Mouse (Mus musculus) gastrocnemius, adult 2 months (tissue): ENCODE measurements around the gene Dscam. TPM values are rescaled to one million over a fixed set of nuclear protein-coding genes. Genes with fewer than 3 reads are reported as not detected.
A peak's percentile ranks its signal among the peaks of the same experiment; 100 is the strongest.

Experiments
- DNase-seq: peaks from one replicate; pipeline ENCODE4 v3.0.0; 2022
- H3K27ac ChIP-seq: fragments of 200-600 bp; 2 replicates; pipeline ENCODE4 v1.8.1; 2022; ENCODE audit warnings: mild to moderate bottlenecking
- H3K4me3 ChIP-seq: fragments of 200-600 bp; 2 replicates; pipeline ENCODE4 v1.8.1; 2022; ENCODE audit warnings: mild to moderate bottlenecking, moderate library complexity
- CTCF ChIP-seq: fragments of 200-600 bp; IDR thresholded peaks from 2 replicates; pipeline ENCODE4 v1.8.1; 2022; ENCODE audit warnings: antibody characterized with exemption, mild to moderate bottlenecking, moderate library complexity
- intact Hi-C: fragments of 180-260 bp; cut with DNase I; formaldehyde crosslinking; loops from one replicate; pipeline ENCODE4 v1.15.1; 2025
- total RNA-seq, 2 experiments: library from RNA; stranded (reverse); gene quantifications; 2 replicates each; pipeline ENCODE4 v1.2.3; 2021

Dscam gene
- total RNA-seq, 2 experiments from 2014 or later = not detected

DNA sequence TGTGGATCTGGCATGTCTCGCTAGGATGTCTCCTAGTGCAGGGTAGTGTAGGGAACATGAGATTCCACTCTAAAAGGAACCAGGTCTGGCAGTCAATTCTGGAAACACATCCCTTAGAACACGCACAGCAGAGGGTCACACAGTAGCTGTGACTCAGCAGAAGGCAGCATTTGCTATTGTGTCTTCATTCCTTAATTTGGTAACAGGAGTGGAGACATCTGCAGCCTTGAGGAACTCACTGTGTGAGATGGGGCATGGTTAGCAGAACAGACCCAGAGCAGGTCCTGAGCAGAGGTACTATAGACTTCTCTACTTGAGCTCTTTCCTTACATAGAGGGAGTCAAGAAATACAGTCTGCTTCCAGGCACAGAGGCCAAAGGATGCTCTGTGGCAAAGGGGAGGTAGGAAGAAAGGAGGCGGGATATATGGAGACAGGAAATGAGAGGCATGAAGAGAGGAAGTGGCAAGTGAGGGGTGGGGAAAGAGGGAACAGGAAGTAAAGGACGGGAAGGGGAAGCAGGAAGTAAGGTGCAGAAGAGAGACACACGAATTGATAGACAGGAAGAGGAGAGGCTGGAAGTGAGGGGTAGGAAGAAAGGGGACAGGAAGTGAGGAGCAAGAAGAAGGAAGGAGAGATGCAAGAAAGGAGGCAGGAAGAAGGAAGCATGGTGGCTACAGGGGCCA is 488.1 kb downstream of the Dscam start:
- H3K4me3 ChIP-seq = no peak overlapping the region
- no peak for TF ChIP-seq CTCF
- no peak for DNase-seq
- intact Hi-C loops = no loop called here
- no peak overlapping the region for H3K27ac ChIP-seq

DNA sequence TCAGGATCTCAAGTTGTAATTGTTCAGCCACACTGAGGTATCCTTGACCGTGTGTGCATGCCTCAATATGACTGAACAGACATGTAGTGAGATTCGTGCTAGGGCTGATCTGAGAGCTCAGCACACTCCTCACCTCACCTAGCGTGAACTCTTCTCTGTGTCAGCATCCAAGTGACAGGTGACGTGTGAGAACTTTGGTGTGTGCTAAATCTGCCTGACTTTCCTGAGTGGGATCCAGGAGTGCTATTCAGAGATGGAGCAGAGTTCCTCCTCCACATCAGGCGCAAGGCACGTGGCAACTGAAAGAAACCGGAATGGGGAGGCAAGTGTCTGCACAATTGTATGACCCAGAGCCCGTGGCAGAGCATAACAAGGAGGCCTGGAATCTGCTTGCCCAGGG is 490.6 kb downstream of the Dscam start:
- intact Hi-C loops = no loop called here
- DNase-seq = no peak
- TF ChIP-seq CTCF = no peak
- Histone ChIP-seq H3K27ac (no peak overlapping the region), H3K4me3 (no peak overlapping the region)

DNA sequence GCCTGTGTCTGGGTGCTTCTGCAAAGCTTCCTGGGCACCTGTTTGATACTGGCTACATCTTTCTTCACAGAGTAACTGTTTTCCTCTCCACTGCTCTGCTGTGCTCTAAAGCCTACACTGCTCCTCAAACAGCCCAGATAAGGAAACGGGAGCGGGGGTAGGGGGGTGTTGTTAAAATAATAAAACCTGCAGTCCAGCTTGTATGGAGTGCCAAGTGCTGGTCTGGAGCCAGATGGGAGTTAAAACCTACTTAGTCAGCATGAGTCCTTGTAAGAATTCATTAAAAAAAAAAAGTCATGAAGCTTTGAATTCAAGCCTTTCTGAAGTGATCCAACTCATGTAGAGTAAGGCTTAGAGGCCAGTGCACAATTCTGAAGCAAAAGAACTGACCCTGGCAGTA is 493.1 kb downstream of the Dscam start:
- DNase-seq = no peak
- intact Hi-C loops = no loop called here
- TF ChIP-seq CTCF = no peak
- no peak overlapping the region for H3K27ac ChIP-seq
- no peak overlapping the region for H3K4me3 ChIP-seq

DNA sequence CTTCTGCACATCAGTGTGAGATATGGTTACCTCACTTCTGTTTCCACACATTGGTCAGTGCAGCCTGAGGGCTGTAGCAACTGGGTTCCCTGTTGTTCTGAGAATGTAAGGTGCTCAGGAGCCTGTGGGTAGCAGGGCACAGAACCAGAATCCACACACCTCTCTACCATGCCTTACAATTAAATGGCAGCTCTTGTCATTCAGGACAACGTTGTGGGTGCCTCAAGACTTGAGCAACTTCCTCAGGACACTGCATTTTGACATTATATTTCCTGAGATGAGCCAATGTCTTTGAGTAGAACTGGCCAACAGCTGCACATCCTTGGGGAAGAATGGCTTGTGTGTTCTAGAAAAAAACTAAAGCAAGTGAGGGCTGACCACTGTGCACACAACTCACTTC is 493.9 kb downstream of the Dscam start:
- Histone ChIP-seq H3K4me3 (no peak overlapping the region), H3K27ac (no peak overlapping the region)
- TF ChIP-seq CTCF = no peak
- intact Hi-C loops = no loop called here
- no peak for DNase-seq

DNA sequence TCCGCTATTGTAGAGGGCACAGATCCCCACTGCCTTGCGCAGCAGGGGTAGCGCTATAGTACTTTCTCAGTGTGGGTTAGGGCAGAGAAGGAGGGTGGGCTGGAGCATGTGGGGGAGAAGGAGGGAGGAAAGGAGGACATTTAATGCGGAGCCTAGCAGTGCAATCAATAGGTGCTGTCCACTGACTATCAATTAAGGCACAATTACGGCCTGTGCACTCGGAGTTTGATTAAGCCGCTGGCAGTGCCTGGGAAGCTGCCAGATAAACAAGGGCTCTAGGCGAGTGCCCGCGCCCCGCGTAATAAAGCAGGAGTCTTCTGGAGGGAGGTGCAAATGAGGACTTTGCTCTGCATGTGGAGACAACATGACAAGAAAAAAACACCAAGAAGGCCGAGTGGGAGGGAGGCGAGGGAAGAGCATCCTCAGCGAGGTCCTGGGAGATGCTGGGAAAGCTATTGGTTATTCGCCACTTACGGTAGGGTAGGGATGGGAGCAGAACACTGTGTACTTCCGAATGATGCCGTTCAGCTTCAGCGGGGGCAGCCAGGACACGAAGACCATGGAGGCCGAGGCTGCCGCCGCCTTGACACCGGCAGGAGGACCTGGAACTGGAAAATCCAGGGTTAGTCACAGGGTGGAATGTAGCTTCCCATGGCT is 497.2 kb downstream of the Dscam start:
- no peak for DNase-seq
- intact Hi-C loops = loop anchor here (5.0 kb wide), 2 partner anchors 61 to 316 kb away; no protein-coding TSS in a partner anchor
- H3K27ac ChIP-seq = no peak overlapping the region
- TF ChIP-seq CTCF = no peak
- no peak overlapping the region for H3K4me3 ChIP-seq

DNA sequence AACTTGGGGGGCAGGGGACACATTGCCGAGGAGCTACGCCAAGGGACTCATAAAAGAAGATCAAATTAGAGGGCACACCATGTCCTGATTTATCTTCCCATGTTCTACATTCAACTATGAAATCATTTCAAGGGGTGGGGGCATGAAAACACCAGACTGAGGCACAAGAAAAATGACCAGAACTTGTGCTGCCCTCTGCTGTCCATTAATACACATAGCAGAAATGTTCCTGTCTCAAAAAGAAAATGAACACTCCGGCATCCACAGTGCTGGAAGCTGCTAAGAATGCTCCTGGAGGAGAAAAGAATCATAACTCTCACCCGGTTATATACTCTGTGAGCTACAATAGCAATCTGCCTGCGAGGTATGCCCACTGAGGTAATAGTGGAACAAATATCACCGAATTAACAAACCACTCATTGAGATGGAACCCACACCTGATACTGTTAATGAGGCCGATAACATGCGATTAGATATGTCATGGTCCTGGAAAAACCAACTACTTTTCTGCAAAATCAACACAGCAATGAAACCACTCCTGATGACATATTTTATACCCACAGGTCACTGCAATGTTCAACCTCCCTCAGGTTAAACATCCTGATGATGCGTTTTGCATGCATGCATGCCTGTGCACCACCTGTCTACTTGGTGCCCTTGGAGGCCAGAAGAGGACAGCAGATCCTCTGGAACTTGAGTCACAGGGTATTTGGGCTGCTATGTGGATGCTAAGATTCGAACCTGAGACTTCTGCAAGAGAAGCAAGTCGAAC is 498.8 kb downstream of the Dscam start:
- Histone ChIP-seq H3K27ac (no peak overlapping the region), H3K4me3 (no peak overlapping the region)
- peak; percentile 69 for TF ChIP-seq CTCF
- intact Hi-C loops = loop anchor here (1.0 to 5.0 kb wide), 3 partner anchors 59 to 314 kb away; partner anchors contain the start of gene Pcp4
- DNase-seq = no peak

DNA sequence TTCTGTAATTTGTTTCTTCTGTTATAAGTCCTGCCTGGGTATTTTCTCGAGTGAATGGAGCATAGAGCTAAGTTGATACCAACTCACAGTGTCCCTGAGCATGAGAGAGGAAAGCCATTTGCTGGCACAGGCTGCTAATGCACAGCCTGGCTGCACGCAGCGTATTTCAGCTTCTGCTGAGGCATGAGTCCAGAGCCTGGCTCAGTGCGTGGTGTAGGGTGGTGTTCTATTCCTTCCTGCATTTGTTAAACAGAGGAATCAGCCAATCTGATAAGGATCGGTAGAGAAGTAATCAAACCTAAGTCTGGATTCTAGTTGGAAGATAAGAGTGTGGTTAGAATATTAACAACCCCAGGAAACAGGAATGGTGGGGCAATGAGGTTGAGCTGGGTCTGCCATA is 500.8 kb downstream of the Dscam start:
- no peak overlapping the region for H3K4me3 ChIP-seq
- intact Hi-C loops = loop anchor here (5.0 kb wide), 2 partner anchors 57 to 312 kb away; no protein-coding TSS in a partner anchor
- DNase-seq = no peak
- TF ChIP-seq CTCF = no peak
- H3K27ac ChIP-seq = no peak overlapping the region

DNA sequence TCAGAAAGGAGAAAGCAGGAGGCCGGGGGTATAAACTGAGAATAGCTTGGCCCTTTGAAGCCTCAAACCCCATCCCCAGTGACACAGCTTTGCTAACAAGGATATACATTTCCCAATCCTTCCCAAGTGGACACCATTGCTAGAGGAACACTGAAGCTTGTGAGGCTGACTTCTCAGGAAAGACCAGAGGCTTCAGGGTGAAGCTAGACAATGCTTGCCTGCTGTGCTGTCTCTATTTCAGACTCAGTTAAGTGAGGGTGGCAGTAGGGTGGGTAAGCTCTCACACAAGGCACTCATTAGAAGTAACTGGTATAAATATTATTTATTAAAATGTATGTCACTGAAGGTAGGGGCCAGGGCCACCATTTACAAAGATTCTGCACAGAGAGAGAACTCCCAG is 502.1 kb downstream of the Dscam start:
- TF ChIP-seq CTCF = no peak
- intact Hi-C loops = no loop called here
- no peak for DNase-seq
- H3K27ac ChIP-seq = no peak overlapping the region
- H3K4me3 ChIP-seq = no peak overlapping the region

DNA sequence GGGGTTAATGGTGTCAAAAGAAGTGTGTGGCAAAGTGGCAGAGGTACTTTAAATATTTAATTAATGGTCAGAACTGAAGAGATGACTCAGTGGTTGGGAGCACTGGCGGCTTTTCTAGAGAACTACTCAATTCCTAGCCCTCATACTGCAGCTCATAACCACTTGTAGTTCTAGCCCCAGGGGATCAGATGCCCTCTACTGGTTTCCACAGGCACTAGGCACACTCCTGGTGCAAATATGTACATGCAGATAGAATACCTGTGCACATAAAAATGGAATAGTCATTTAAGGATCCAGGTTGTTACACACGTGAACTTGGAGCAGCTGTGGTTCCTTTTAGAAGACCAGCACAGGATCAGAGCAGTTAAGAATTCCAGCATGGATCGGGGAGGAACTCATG is 509.5 kb downstream of the Dscam start:
- intact Hi-C loops = no loop called here
- TF ChIP-seq CTCF = peak; percentile 33
- Histone ChIP-seq H3K4me3 (no peak overlapping the region), H3K27ac (no peak overlapping the region)
- no peak for DNase-seq

DNA sequence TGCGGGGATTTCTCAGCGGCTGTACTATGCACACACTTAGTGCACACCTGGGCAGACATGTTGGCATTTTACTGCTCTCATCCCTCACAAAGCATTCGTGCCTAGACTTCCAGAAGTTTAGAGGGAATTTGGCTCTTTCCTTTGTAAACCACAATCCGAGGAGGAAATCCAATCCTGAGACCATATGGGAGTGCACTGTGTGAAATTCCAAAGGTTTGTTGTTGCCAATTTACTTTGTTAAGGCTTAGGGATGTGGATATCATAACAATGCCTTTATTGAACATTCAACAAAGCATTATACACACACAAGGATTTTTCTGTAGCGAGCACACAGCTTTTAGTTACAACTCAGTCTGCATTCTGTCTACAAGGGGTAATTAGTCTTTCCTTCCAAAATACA is 511.3 kb downstream of the Dscam start:
- Histone ChIP-seq H3K4me3 (no peak overlapping the region), H3K27ac (no peak overlapping the region)
- no peak for TF ChIP-seq CTCF
- intact Hi-C loops = no loop called here
- no peak for DNase-seq

DNA sequence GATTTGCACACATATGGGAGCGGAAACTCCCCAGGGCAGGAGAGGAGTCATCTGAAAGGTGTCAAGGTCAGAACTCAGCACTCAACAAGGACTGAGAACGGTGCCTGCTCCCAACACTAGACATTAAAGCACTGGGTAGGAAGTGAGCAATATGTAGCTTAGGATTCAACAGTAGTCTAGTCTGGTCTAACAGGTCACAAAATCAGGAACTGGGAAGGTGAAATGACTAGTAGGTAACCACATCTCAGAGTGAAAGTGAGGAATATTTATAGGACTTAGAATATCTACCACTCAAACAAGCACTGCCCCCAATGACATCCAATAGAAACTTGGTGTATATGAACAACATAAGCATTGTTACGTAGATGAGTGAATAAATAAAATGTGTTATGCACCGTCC is 515.0 kb downstream of the Dscam start:
- no peak overlapping the region for H3K27ac ChIP-seq
- DNase-seq = no peak
- H3K4me3 ChIP-seq = no peak overlapping the region
- TF ChIP-seq CTCF = no peak
- intact Hi-C loops = no loop called here

DNA sequence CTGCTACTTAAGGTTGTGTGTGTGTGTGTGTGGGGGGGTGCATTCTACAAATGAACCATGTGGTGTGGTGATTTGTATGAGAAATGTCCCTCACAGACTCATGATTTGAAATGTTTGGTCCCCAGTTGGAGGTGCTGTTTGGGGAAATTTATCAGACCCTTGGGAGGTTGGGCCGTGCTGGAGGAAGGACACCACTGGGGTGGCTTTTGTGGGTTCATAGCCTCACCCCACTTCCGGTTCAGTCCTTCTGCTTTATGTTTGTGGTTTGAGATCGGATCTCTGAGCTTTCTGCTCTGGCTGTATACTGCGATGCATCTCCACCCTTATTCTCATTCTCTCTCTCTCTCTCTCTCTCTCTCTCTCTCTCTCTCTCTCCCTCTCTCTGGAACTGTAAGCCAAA is 516.5 kb downstream of the Dscam start:
- no peak for DNase-seq
- H3K27ac ChIP-seq = no peak overlapping the region
- no peak for TF ChIP-seq CTCF
- intact Hi-C loops = no loop called here
- no peak overlapping the region for H3K4me3 ChIP-seq

DNA sequence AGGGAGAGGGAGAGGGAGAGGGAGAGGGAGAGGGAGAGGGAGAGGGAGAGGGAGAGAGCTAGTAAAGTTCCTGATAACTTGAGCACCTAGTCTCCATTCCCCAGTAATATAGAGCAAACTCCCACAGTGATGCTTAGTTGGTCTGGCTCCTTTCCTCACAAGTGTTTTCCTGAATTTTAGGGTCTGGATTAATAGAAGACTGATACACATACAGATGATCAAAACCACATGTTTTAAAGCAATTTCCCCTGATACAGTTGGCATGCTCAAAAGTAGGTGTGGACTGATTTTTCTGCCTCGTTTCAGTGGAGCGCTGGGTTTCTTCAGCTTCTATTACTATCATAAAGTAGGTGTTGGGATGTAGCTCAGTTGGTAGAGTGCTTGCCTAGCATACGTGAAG is 519.1 kb downstream of the Dscam start:
- DNase-seq = no peak

More for the DNA sequence above, 519.1 kb downstream of the Dscam start:
- intact Hi-C loops = no loop called here
- no peak for TF ChIP-seq CTCF
- Histone ChIP-seq H3K4me3 (no peak overlapping the region), H3K27ac (no peak overlapping the region)
